Mouse (Mus musculus): ENCODE data around the gene Fam89b.

DNA sequence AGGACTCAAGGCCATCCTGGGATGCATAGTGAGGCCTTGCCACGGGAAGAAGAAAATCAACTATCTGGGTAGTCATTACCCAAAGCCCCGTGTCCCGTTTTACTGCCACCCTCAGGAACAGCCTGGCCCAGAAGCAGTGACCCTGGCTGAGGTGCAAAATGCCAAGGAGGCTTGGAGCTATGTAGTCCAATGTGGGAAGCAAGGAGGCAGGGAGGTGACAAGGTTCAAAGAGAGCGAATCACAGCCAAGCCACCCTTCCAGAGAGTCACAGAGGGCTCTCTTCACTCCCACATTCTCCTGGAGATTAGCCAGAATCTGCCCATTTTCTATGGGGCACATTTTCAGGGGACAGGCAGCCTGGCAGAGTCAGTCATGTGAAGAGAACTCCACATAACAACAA, 37.8 kb upstream of the Fam89b start:
- TF ChIP-seq CTCF (conservative IDR thresholded peaks at IDR 0.05; ENCODE audit: low read length) (no peak), NANOG (IDR thresholded peaks at IDR 0.05; ENCODE audit: borderline replicate concordance, low read length) (no peak)

Measured in E14TG2a.4 (cell line).